Mouse (Mus musculus) liver, adult 2 months (tissue): ENCODE measurements around the gene Sf3a1. TPM values are rescaled to one million over a fixed set of nuclear protein-coding genes. Genes with fewer than 3 reads are reported as not detected.

Experiments used
- DNase-seq: peaks from one replicate; pipeline ENCODE4 v3.0.0-alpha.2; 2011; ENCODE audit warnings: low read depth, low spot score; ENCODE audit errors: extremely low read depth
- H3K27ac ChIP-seq: fragments of 200-500 bp; replicated peaks from 2 replicates; pipeline ENCODE4 v1.5.1; 2012; ENCODE audit warnings: low read depth, mild to moderate bottlenecking, control low read depth, inconsistent platforms, low read length; ENCODE audit not compliant: insufficient read depth
- H3K27me3 ChIP-seq: fragments of 200-500 bp; 2 replicates; pipeline ENCODE4 v1.6.1; 2012; ENCODE audit warnings: mild to moderate bottlenecking, moderate library complexity, low read length, inconsistent platforms; ENCODE audit not compliant: control insufficient read depth, insufficient read depth
- H3K36me3 ChIP-seq: fragments of 200-500 bp; 2 replicates; pipeline ENCODE4 v1.6.1; 2012; ENCODE audit warnings: low read length, inconsistent platforms; ENCODE audit not compliant: control insufficient read depth, insufficient read depth
- H3K4me1 ChIP-seq: fragments of 200-500 bp; 2 replicates; pipeline ENCODE4 v1.6.1; 2011; ENCODE audit warnings: low read length; ENCODE audit not compliant: control insufficient read depth, insufficient read depth
- H3K4me3 ChIP-seq: fragments of 200-500 bp; 2 replicates; pipeline ENCODE4 v1.5.1; 2011; ENCODE audit warnings: low read depth, mild to moderate bottlenecking, control low read depth, low read length, moderate library complexity; ENCODE audit not compliant: insufficient read depth
- H3K79me2 ChIP-seq: fragments of 200-500 bp; 2 replicates; pipeline ENCODE4 v1.6.1; 2012; ENCODE audit warnings: inconsistent platforms, mild to moderate bottlenecking, low read length, moderate library complexity; ENCODE audit not compliant: control insufficient read depth, insufficient read depth
- H3K9ac ChIP-seq: fragments of 200-500 bp; 2 replicates; pipeline ENCODE4 v1.6.1; 2012; ENCODE audit warnings: low read depth, mild to moderate bottlenecking, control low read depth, inconsistent platforms, low read length
- CTCF ChIP-seq: fragments of 200-500 bp; IDR thresholded peaks from 2 replicates; pipeline ENCODE4 v1.5.1; 2011; ENCODE audit warnings: low read depth, low read length, control low read depth
- POLR2A ChIP-seq: fragments of 200-500 bp; IDR thresholded peaks from 2 replicates; pipeline ENCODE4 v1.6.1; 2011; ENCODE audit warnings: low read length, control low read depth; ENCODE audit not compliant: insufficient read depth; ENCODE audit errors: extremely low read depth
- WGBS: fragments of 180-500 bp; shearing (Covaris S2); methylation state at CpG from one replicate; pipeline ENCODE4 v1.1.7; 2018; 5-methylcytosine and 5-hydroxymethylcytosine counted together
- polyA plus RNA-seq: library from polyadenylated mRNA; depleted of rRNA; stranded (reverse); fragments of >200 nt; gene quantifications from 2 replicates; pipeline ENCODE4 v1.2.3, GENCODE M21; 2012
- total RNA-seq: library from RNA; depleted of rRNA; stranded (reverse); fragments of >200 nt; gene quantifications from 2 replicates; pipeline ENCODE4 v1.2.3, GENCODE M21; 2014

Sf3a1 gene
- total and polyA plus RNA-seq, 2 experiments, result 4.3 to 12.2 TPM

DNA sequence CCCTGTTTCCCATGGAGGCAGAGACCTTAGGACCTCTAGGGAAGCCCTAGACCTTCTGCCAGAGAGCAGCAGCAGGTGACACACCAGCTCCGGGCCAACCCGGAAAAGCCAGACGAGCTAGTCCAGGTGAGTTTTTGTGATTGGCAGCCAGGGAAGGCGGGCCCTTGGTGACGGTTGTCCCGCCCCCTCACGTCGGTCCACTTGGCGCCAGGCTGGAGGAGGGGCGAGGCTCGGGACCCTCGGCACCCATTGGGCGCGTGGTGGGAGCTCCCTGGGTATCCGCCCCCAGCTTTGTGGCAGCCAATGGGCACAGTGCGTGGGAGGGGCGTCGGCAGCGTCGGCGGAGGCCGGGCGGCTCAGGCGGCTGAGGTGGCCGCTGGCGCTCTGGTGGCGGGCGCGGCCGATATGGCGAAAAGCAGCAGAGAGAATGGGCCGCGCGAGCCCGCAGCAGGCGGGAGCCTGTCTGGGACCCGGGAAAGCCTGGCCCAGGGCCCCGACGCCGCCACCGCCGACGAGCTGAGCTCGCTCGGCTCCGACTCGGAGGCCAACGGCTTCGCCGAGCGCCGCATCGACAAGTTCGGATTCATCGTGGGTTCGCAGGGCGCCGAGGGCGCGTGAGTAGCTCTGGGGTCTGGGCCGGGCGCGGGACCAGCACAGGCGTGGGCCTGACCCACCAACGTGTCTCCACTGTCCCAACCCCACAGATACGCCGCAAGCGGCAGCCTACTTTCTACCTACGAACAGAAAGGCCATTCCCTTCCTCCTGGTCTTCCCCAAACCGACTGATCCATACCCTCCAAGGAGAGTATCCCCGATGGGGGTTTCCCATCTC, 26.6 kb downstream of the Sf3a1 start, which contains the start of gene Tbc1d10a:
Gene Tbc1d10a, plus strand, starts transcription at position 304 of the 832 bp plus-strand sequence.
- Histone ChIP-seq H3K9ac (peak within 1 kb of the TSS; percentile 85), H3K4me3 (peak within 1 kb of the TSS; percentile 82), H3K79me2 (peaks cover 25% of the 10 kb centered on the region; the same call in 1 of the 2 replicates), H3K36me3 (no peaks in the 10 kb centered on the region), H3K4me1 (peaks cover 33% of the 10 kb centered on the region), H3K27me3 (no peaks in the 10 kb centered on the region), H3K27ac (peak within 1 kb of the TSS; percentile 58)
- under 1% methylated on average over 71 of the region's 71 CpGs for WGBS
- 0 out of 2 replicates have a peak, but pooled peaks have one; percentile 0 for TF ChIP-seq CTCF
- peak; percentile 92 for TF ChIP-seq POLR2A
- DNase-seq, result peak; percentile 92

DNA sequence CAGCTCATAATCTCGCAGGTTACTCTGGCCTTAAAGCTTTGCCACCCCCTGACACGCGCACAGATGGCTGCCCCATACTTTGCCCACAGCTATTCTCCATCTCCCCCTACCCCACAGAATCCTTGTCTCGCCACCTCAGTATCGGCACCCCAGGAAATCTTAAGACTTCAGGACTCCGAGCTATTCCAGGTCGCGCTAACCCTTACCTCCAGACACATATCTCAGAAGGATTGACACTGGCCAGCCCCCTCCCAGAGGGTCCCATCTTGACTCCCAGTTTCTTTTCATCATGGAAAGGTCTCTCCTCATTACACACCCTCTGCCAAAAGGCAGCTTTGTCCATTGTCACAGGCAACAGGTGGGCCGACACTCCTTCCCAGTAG, 27.2 kb downstream of the Sf3a1 start:
- 13% methylated on average over 9 of the region's 9 CpGs for WGBS
- TF ChIP-seq POLR2A (no peak), CTCF (no peak)
- Histone ChIP-seq H3K36me3 (no peaks in the 10 kb centered on the region), H3K27ac (peak overlapping the region; percentile 58), H3K27me3 (no peaks in the 10 kb centered on the region), H3K79me2 (peaks cover 31% of the 10 kb centered on the region), H3K4me1 (peaks cover 35% of the 10 kb centered on the region), H3K9ac (peak overlapping the region; percentile 85), H3K4me3 (peak overlapping the region; percentile 82)
- DNase-seq, result no peak

DNA sequence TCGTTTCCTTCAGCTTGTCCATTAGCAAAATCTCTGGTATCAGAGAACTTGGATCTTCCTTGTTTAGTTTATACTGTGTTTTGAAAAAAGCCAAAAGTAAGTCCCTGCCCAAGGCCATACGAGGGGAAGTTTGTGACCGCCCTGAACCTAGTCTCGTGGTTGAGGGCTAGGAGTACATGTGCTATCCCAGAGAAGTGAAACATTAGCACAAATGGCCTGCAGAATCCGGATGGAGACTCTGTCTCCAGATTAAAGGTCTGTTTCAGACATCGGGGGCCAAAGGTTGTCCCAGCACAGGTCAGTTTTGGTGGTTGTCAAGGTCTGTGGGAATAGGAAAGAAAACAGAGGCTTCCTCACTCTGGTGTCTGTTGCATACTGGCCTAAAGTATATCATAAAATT, 29.0 kb downstream of the Sf3a1 start:
- Histone ChIP-seq H3K9ac (peak overlapping the region; percentile 57), H3K27ac (peak overlapping the region; percentile 58), H3K27me3 (no peaks in the 10 kb centered on the region), H3K79me2 (peaks cover 41% of the 10 kb centered on the region), H3K36me3 (no peaks in the 10 kb centered on the region), H3K4me1 (peaks cover 35% of the 10 kb centered on the region), H3K4me3 (no peak overlapping the region; the same call in 1 of the 2 replicates)
- DNase-seq, result peak; percentile 95
- 12% methylated on average over 6 of the region's 6 CpGs for WGBS
- no peak for TF ChIP-seq POLR2A
- no peak for TF ChIP-seq CTCF

DNA sequence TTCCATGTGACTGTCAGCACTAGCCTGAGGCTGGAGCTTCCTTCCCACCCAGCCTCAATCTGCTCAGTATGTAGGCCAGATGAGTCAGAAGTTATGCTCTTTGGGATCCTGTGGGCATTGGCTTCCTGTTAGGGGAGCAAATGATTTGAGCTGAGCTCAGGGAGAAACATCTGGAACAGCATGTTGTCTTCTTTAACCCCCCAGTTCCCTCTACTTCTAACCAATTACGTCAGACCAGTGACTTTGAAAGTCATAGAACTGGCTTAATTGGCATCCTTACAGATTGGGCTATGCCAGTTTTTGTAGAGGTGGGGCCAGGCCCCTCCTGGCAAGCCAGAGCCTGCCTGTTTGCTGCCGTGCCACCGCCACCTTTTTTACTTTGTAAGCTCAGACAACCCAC, 30.5 kb downstream of the Sf3a1 start:
- peaks cover 35% of the 10 kb centered on the region for H3K4me1 ChIP-seq

DNA sequence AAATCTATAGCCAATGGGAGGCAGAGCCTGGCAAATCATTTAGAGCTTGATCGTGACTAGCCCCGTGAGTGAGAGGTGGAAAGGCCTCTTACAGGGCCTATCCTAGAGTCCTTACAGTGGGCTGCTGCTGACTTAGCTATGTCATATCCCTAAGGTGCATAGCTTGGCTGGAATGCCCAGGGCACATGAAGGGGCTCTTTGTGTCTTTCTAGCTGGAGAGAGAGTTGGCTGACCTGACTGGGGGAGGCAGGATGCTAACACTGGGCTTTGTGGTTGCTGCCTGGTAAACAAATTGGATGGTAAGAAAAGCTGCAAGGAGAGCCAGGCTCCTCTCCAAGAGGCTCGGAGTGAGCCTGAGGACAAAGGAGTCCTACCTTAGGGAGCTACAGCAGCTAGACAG, 32.6 kb downstream of the Sf3a1 start:
- Histone ChIP-seq H3K79me2 (peaks cover 49% of the 10 kb centered on the region), H3K27me3 (no peaks in the 10 kb centered on the region)
- 91% methylated on average over 3 of the region's 3 CpGs for WGBS

More for the DNA sequence above, 30.5 kb downstream of the Sf3a1 start:
- Histone ChIP-seq H3K27ac (peak overlapping the region; percentile 45), H3K79me2 (peaks cover 54% of the 10 kb centered on the region), H3K4me3 (no peak overlapping the region), H3K9ac (no peak overlapping the region), H3K36me3 (no peaks in the 10 kb centered on the region), H3K27me3 (no peaks in the 10 kb centered on the region)
- DNase-seq, result peak; percentile 64
- 24% methylated on average over 3 of the region's 3 CpGs for WGBS
- TF ChIP-seq CTCF (no peak), POLR2A (no peak)

DNA sequence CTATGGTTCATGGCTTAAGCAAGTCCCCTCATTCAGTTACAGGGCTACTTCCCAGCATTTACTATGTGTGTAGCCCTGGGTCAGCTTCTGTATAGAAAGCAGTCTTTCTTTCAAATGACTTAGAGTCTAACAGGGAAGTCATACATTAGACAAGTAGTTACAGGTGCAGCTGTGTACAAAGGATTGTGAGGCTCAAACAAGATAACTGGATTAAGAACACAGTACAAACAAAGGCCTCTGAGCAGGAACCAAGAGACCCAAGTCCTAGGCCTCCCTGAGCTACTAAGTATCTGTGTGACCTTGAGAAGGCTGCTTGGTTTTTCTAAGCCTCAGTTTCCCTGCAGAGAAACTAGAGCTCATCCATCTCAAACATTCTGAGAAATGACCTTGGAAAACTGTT, 33.3 kb downstream of the Sf3a1 start:
- Histone ChIP-seq H3K9ac (no peak overlapping the region), H3K27ac (no peak overlapping the region), H3K4me1 (peaks cover 30% of the 10 kb centered on the region), H3K36me3 (no peaks in the 10 kb centered on the region), H3K4me3 (no peak overlapping the region), H3K79me2 (peaks cover 43% of the 10 kb centered on the region), H3K27me3 (no peaks in the 10 kb centered on the region)
- TF ChIP-seq CTCF, result no peak
- no peak for TF ChIP-seq POLR2A
- DNase-seq, result no peak

More for the DNA sequence above, 32.6 kb downstream of the Sf3a1 start:
- TF ChIP-seq CTCF (no peak), POLR2A (no peak)
- Histone ChIP-seq H3K9ac (no peak overlapping the region), H3K27ac (no peak overlapping the region), H3K4me3 (no peak overlapping the region), H3K4me1 (peaks cover 33% of the 10 kb centered on the region), H3K36me3 (no peaks in the 10 kb centered on the region)
- DNase-seq, result no peak
